Mouse (Mus musculus) regulatory T cell (primary cell): ENCODE measurements at regions not wholly inside any gene's neighbourhood (a gene's known extent, or its start where the extent isn't known, plus 50 kb on each side); places are given as distances from the start of the nearest gene placed in this dataset.

Experiments used
- in situ Hi-C: fragments of 300-600 bp; cut with MboI, MseI; formaldehyde crosslinking; loops from one replicate; pipeline ENCODE4 v1.15.1; 2025; ENCODE audit warnings: high pct_unique_total_duplicates

- in situ Hi-C loops, result no loop called here
These were observed 1200.7 kb downstream of the Gsdmc2 start for GRCm38 (mm10) chr15:62644296-62644695.

GRCm38 (mm10) chr15:62641051-62641710 lies 1203.8 kb downstream of the Gsdmc2 start:
- in situ Hi-C loops, result no loop called here

GRCm38 (mm10) chr15:62625406-62625805 lies 1219.6 kb downstream of the Gsdmc2 start:
- in situ Hi-C loops, result no loop called here

- in situ Hi-C loops, result no loop called here
These were observed 1228.9 kb downstream of the Gsdmc2 start for GRCm38 (mm10) chr15:62616042-62616441.

GRCm38 (mm10) chr15:62596735-62597134 lies 1248.2 kb downstream of the Gsdmc2 start:
- in situ Hi-C loops, result no loop called here

GRCm38 (mm10) chr15:62588580-62588979 lies 1256.4 kb downstream of the Gsdmc2 start:
- in situ Hi-C loops, result loop anchor here (10.0 kb wide), 1 partner anchor 206 kb away; no protein-coding TSS in a partner anchor

- in situ Hi-C loops, result no loop called here
These were observed 1266.2 kb downstream of the Gsdmc2 start for GRCm38 (mm10) chr15:62578788-62579187.

- in situ Hi-C loops, result no loop called here
These were observed 1269.2 kb downstream of the Gsdmc2 start for GRCm38 (mm10) chr15:62575791-62576190.

- in situ Hi-C loops, result no loop called here
These were observed 1273.2 kb downstream of the Gsdmc2 start for GRCm38 (mm10) chr15:62571803-62572202.

- in situ Hi-C loops, result loop anchor here (5.0 kb wide), 1 partner anchor 102 kb away; no protein-coding TSS in a partner anchor
These were observed 1275.9 kb downstream of the Gsdmc2 start for GRCm38 (mm10) chr15:62568788-62569713.

- in situ Hi-C loops, result loop anchor here (5.0 kb wide), 1 partner anchor 100 kb away; no protein-coding TSS in a partner anchor
These were observed 1277.5 kb downstream of the Gsdmc2 start for GRCm38 (mm10) chr15:62567431-62567830.

GRCm38 (mm10) chr15:62566106-62566511 lies 1278.9 kb downstream of the Gsdmc2 start:
- in situ Hi-C loops, result loop anchor here (5.0 kb wide), 1 partner anchor 99 kb away; no protein-coding TSS in a partner anchor

GRCm38 (mm10) chr15:62533233-62533632 lies 1311.7 kb downstream of the Gsdmc2 start:
- in situ Hi-C loops, result no loop called here

GRCm38 (mm10) chr15:62528975-62529374 lies 1316.0 kb downstream of the Gsdmc2 start:
- in situ Hi-C loops, result no loop called here

- in situ Hi-C loops, result no loop called here
These were observed 1320.3 kb downstream of the Gsdmc2 start for GRCm38 (mm10) chr15:62524628-62525027.

GRCm38 (mm10) chr15:62524135-62524534 lies 1320.8 kb downstream of the Gsdmc2 start:
- in situ Hi-C loops, result no loop called here

- in situ Hi-C loops, result no loop called here
These were observed 1331.5 kb downstream of the Gsdmc2 start for GRCm38 (mm10) chr15:62513462-62513861.

- in situ Hi-C loops, result no loop called here
These were observed 1333.5 kb downstream of the Gsdmc2 start for GRCm38 (mm10) chr15:62511461-62511860.

GRCm38 (mm10) chr15:62503866-62504265 lies 1341.1 kb downstream of the Gsdmc2 start:
- in situ Hi-C loops, result no loop called here

GRCm38 (mm10) chr15:62500966-62501365 lies 1344.0 kb downstream of the Gsdmc2 start:
- in situ Hi-C loops, result no loop called here

- in situ Hi-C loops, result no loop called here
These were observed 1344.5 kb downstream of the Gsdmc2 start for GRCm38 (mm10) chr15:62500522-62500921.

- in situ Hi-C loops, result no loop called here
These were observed 1348.8 kb downstream of the Gsdmc2 start for GRCm38 (mm10) chr15:62496193-62496592.
